In genomic region chr4:106968910-106969309, GRCm38 (mm10) we compare ENCODE assay signal across 17 mouse cellular contexts. TPM values are rescaled to one million over a fixed set of nuclear protein-coding genes. Genes with fewer than 3 reads are reported as not detected.
DNase-seq lines count a peak whose midpoint lies in the region; ATAC-seq lines count a peak whose summit lies in the region.
"Had no signal": no experiment of that assay in that cellular context is flagged by ENCODE, and none has a peak within 500 bp of the region (broad histone marks: within the 10 kb centered on the region; RNA-seq: fewer than 3 reads in every experiment).

No protein-coding gene starts in this region.

- peak overlapping the region; percentile 64; the same call in 1 of the 2 replicates for H3K27ac ChIP-seq in embryonic facial prominence, embryonic 13.5 days
- no peak overlapping the region for H3K27ac ChIP-seq in embryonic facial prominence, embryonic 10.5 days (replicated peaks)
- H3K27ac ChIP-seq in limb, embryonic 15.5 days, result peak overlapping the region; percentile 18; the same call in 1 of the 2 replicates
- H3K27ac ChIP-seq in limb, embryonic 10.5 days, result no peak overlapping the region
- H3K27ac ChIP-seq in heart, embryonic 15.5 days, result peak overlapping the region; percentile 70
- peak overlapping the region; percentile 89 for H3K27ac ChIP-seq in stomach, embryonic 16.5 days (ENCODE audit: low read length)
- H3K27ac ChIP-seq in hindbrain, embryonic 14.5 days, result no peak overlapping the region
- H3K27ac ChIP-seq: kidney, embryonic 15.5 days; limb, embryonic 12.5 days; liver, embryonic 14.5 days had no signal

- H3K4me2 ChIP-seq in embryonic facial prominence, embryonic 13.5 days, result no peak overlapping the region
- H3K4me2 ChIP-seq in limb, embryonic 15.5 days, result no peak overlapping the region
- H3K4me2 ChIP-seq in heart, embryonic 15.5 days, result 0 out of 2 replicates have a peak overlapping the region, but pooled peaks have one; percentile 21
- H3K4me2 ChIP-seq in stomach, embryonic 16.5 days (ENCODE audit: low read depth, low read length), result no peak overlapping the region
- H3K4me2 ChIP-seq in hindbrain, embryonic 14.5 days (replicated peaks), result no peak overlapping the region
- H3K4me2 ChIP-seq: kidney, embryonic 15.5 days; limb, embryonic 12.5 days had no signal

- H3K36me3 ChIP-seq in embryonic facial prominence, embryonic 13.5 days, result peaks cover 31% of the 10 kb centered on the region
- peaks cover 84% of the 10 kb centered on the region for H3K36me3 ChIP-seq in embryonic facial prominence, embryonic 10.5 days (replicated peaks)
- peaks cover 4% of the 10 kb centered on the region; the same call in 1 of the 2 replicates for H3K36me3 ChIP-seq in limb, embryonic 15.5 days
- H3K36me3 ChIP-seq in limb, embryonic 10.5 days, result peaks cover 91% of the 10 kb centered on the region
- H3K36me3 ChIP-seq in heart, embryonic 15.5 days, result no peaks in the 10 kb centered on the region
- H3K36me3 ChIP-seq in stomach, embryonic 16.5 days (ENCODE audit: control insufficient read depth, insufficient read depth, low read length), result no peaks in the 10 kb centered on the region
- H3K36me3 ChIP-seq in hindbrain, embryonic 14.5 days (replicated peaks; ENCODE audit: control insufficient read depth, insufficient read depth), result 0 out of 2 replicates have a peak, but pooled peaks cover 5% of the 10 kb centered on the region

- H3K9me3 ChIP-seq in embryonic facial prominence, embryonic 13.5 days, result no peaks in the 10 kb centered on the region
- no peaks in the 10 kb centered on the region for H3K9me3 ChIP-seq in embryonic facial prominence, embryonic 10.5 days
- H3K9me3 ChIP-seq in limb, embryonic 15.5 days, result no peaks in the 10 kb centered on the region
- H3K9me3 ChIP-seq in limb, embryonic 10.5 days (replicated peaks), result no peaks in the 10 kb centered on the region
- H3K9me3 ChIP-seq in heart, embryonic 15.5 days (replicated peaks), result no peaks in the 10 kb centered on the region
- no peaks in the 10 kb centered on the region for H3K9me3 ChIP-seq in stomach, embryonic 16.5 days (replicated peaks; ENCODE audit: control insufficient read depth, low read length)
- no peaks in the 10 kb centered on the region for H3K9me3 ChIP-seq in hindbrain, embryonic 14.5 days (ENCODE audit: control insufficient read depth, low read length)
- H3K9me3 ChIP-seq: hindbrain, embryonic 10.5 days; kidney, embryonic 15.5 days; limb, embryonic 12.5 days had no signal

- H3K4me1 ChIP-seq in embryonic facial prominence, embryonic 13.5 days, result peaks cover 83% of the 10 kb centered on the region
- H3K4me1 ChIP-seq in embryonic facial prominence, embryonic 10.5 days, result peaks cover 90% of the 10 kb centered on the region
- peaks cover 67% of the 10 kb centered on the region for H3K4me1 ChIP-seq in limb, embryonic 15.5 days
- H3K4me1 ChIP-seq in limb, embryonic 10.5 days, result peaks cover 74% of the 10 kb centered on the region
- H3K4me1 ChIP-seq in heart, embryonic 15.5 days (replicated peaks), result peaks cover 79% of the 10 kb centered on the region
- H3K4me1 ChIP-seq in stomach, embryonic 16.5 days (ENCODE audit: control insufficient read depth, insufficient read depth, low read length), result peaks cover 28% of the 10 kb centered on the region
- H3K4me1 ChIP-seq in hindbrain, embryonic 14.5 days (replicated peaks; ENCODE audit: control insufficient read depth, insufficient read depth, low read length), result peaks cover 37% of the 10 kb centered on the region

- H3K9ac ChIP-seq in embryonic facial prominence, embryonic 13.5 days, result no peak overlapping the region
- no peak overlapping the region for H3K9ac ChIP-seq in limb, embryonic 15.5 days
- no peak overlapping the region for H3K9ac ChIP-seq in heart, embryonic 15.5 days
- no peak overlapping the region for H3K9ac ChIP-seq in stomach, embryonic 16.5 days (ENCODE audit: low read length)
- no peak overlapping the region for H3K9ac ChIP-seq in hindbrain, embryonic 14.5 days
- H3K9ac ChIP-seq: kidney, embryonic 15.5 days; limb, embryonic 12.5 days; liver, embryonic 14.5 days had no signal

- no peak for ATAC-seq in embryonic facial prominence, embryonic 13.5 days (ENCODE audit: insufficient number of reproducible peaks, insufficient read depth, low FRiP score, low TSS enrichment, low read depth)
- ATAC-seq in limb, embryonic 15.5 days (ENCODE audit: insufficient number of reproducible peaks, low FRiP score, low TSS enrichment, low read depth), result no peak
- ATAC-seq in heart, embryonic 15.5 days (replicated peaks; ENCODE audit: insufficient number of reproducible peaks, insufficient read depth, low FRiP score, low read depth), result peak; percentile 56
- no peak for ATAC-seq in stomach, embryonic 16.5 days (ENCODE audit: insufficient read depth, low FRiP score)
- no peak for ATAC-seq in hindbrain, embryonic 14.5 days (ENCODE audit: low FRiP score)
- ATAC-seq: intestine, embryonic 16.5 days had no signal

- no peaks in the 10 kb centered on the region for H3K27me3 ChIP-seq in embryonic facial prominence, embryonic 13.5 days
- no peaks in the 10 kb centered on the region for H3K27me3 ChIP-seq in embryonic facial prominence, embryonic 10.5 days (replicated peaks; ENCODE audit: low read depth, poor library complexity, severe bottlenecking)
- no peaks in the 10 kb centered on the region for H3K27me3 ChIP-seq in limb, embryonic 15.5 days
- no peaks in the 10 kb centered on the region for H3K27me3 ChIP-seq in limb, embryonic 10.5 days (ENCODE audit: low read depth, poor library complexity, severe bottlenecking)
- H3K27me3 ChIP-seq in heart, embryonic 15.5 days, result no peaks in the 10 kb centered on the region
- no peaks in the 10 kb centered on the region for H3K27me3 ChIP-seq in stomach, embryonic 16.5 days (ENCODE audit: control insufficient read depth, insufficient read depth, low read length)
- H3K27me3 ChIP-seq in hindbrain, embryonic 14.5 days (ENCODE audit: control insufficient read depth, insufficient read depth, low read length), result no peaks in the 10 kb centered on the region
- H3K27me3 ChIP-seq: kidney, embryonic 15.5 days; limb, embryonic 12.5 days had no signal

- DNase-seq in embryonic facial prominence, embryonic 10.5 days (ENCODE audit: low spot score), result no peak
- DNase-seq in limb, embryonic 10.5 days (ENCODE audit: low spot score), result no peak
- no peak for DNase-seq in embryo, embryonic 10 days (ENCODE audit: low spot score)
- DNase-seq in hindbrain, embryonic 14.5 days (ENCODE audit: low spot score), result no peak
- DNase-seq: adrenal gland, adult 8-10 months; cerebellum, postnatal 14 days; gastrocnemius, postnatal 25 days; thymus, postnatal 4 days had no signal

- H3K4me3 ChIP-seq in embryonic facial prominence, embryonic 13.5 days, result no peak overlapping the region
- H3K4me3 ChIP-seq in embryonic facial prominence, embryonic 10.5 days, result no peak overlapping the region
- no peak overlapping the region for H3K4me3 ChIP-seq in limb, embryonic 15.5 days
- no peak overlapping the region for H3K4me3 ChIP-seq in limb, embryonic 10.5 days
- H3K4me3 ChIP-seq in heart, embryonic 15.5 days, result no peak overlapping the region
- no peak overlapping the region for H3K4me3 ChIP-seq in stomach, embryonic 16.5 days (replicated peaks; ENCODE audit: low read length)
- no peak overlapping the region for H3K4me3 ChIP-seq in hindbrain, embryonic 14.5 days (replicated peaks; ENCODE audit: low read length)
- H3K4me3 ChIP-seq: hindbrain, embryonic 10.5 days; kidney, embryonic 15.5 days; limb, embryonic 12.5 days had no signal

- WGBS in embryonic facial prominence, embryonic 13.5 days, result 49% methylated on average over 8 of the region's 8 CpGs
- WGBS in embryonic facial prominence, embryonic 10.5 days, result 82% methylated on average over 8 of the region's 8 CpGs
- WGBS in limb, embryonic 15.5 days, result 62% methylated on average over 8 of the region's 8 CpGs
- 86% methylated on average over 8 of the region's 8 CpGs for WGBS in limb, embryonic 10.5 days
- WGBS in heart, embryonic 15.5 days, result 48% methylated on average over 8 of the region's 8 CpGs
- 68% methylated on average over 8 of the region's 8 CpGs for WGBS in stomach, embryonic 16.5 days
- 66% methylated on average over 8 of the region's 8 CpGs for WGBS in hindbrain, embryonic 14.5 days

RNA-seq across cellular contexts. Expression of gene Ssbp3, which starts 58.4 kb away (rescaled TPM):
- polyA plus RNA-seq in embryonic facial prominence, embryonic 13.5 days (2015; fragmentation: Nextera tagmentation; extraction: Ambion mirVana), result 172 and 190 TPM in 2 replicates
- polyA plus RNA-seq in embryonic facial prominence, embryonic 10.5 days (2016; fragmentation: Nextera tagmentation; extraction: Ambion mirVana), result 147 TPM in 2 replicates
- 93.9 and 112 TPM in 2 replicates for polyA plus RNA-seq in limb, embryonic 15.5 days (2015; fragmentation: Nextera tagmentation; extraction: Ambion mirVana)
- polyA plus RNA-seq in limb, embryonic 10.5 days (2016; fragmentation: Nextera tagmentation; extraction: Ambion mirVana), result 225 and 250 TPM in 2 replicates
- polyA plus RNA-seq in heart, embryonic 15.5 days (2015; fragmentation: Nextera tagmentation; extraction: Ambion mirVana), result 53.3 and 69.1 TPM in 2 replicates
- polyA plus RNA-seq in stomach, embryonic 16.5 days (2015; fragmentation: Nextera tagmentation; extraction: Ambion mirVana), result 48.4 and 52.8 TPM in 2 replicates
- polyA plus RNA-seq in hindbrain, embryonic 14.5 days (2014; fragmentation: Nextera tagmentation; extraction: Ambion mirVana), result 93.0 and 100 TPM in 2 replicates

Comparison
In these comparisons a context has a peak if more than half of its experiments do, and no peak if none do; other contexts are left out.
1. H3K27ac ChIP-seq: peak in embryonic facial prominence, embryonic 13.5 days (single experiment), limb, embryonic 15.5 days (single experiment), heart, embryonic 15.5 days (single experiment) and stomach, embryonic 16.5 days (single experiment); none in embryonic facial prominence, embryonic 10.5 days (single experiment), limb, embryonic 10.5 days (single experiment) and hindbrain, embryonic 14.5 days (single experiment).